Mouse (Mus musculus): Measurements from ENCODE around the gene Usp39. TPM values are rescaled to one million over a fixed set of nuclear protein-coding genes. Genes with fewer than 3 reads are reported as not detected.

Usp39 gene
- polyA plus RNA-seq, 1 experiment, result 53.7 TPM

- TF ChIP-seq POLR2A (IDR thresholded peaks at IDR 0.05; ENCODE audit: borderline replicate concordance, control insufficient read depth, low read depth, low read length) (no peak), CTCF (IDR thresholded peaks at IDR 0.05; ENCODE audit: control insufficient read depth, insufficient read depth, low read length) (no peak)
- no peak overlapping the region for H3K4me3 ChIP-seq (replicated peaks; ENCODE audit: control insufficient read depth, low read depth, low read length)
- no peaks in the 10 kb centered on the region; the same call in 1 of the 2 replicates for H3K4me1 ChIP-seq (ENCODE audit: control insufficient read depth, insufficient read depth, low read length)
- H3K27ac ChIP-seq (ENCODE audit: control insufficient read depth, insufficient read depth, low read depth, low read length, poor library complexity), result no peak overlapping the region
- 64% methylated on average over 2 of the region's 2 CpGs for WGBS
These were observed 4.5 kb downstream of the Usp39 start for GRCm38 (mm10) chr6:72340481-72340880.

DNA sequence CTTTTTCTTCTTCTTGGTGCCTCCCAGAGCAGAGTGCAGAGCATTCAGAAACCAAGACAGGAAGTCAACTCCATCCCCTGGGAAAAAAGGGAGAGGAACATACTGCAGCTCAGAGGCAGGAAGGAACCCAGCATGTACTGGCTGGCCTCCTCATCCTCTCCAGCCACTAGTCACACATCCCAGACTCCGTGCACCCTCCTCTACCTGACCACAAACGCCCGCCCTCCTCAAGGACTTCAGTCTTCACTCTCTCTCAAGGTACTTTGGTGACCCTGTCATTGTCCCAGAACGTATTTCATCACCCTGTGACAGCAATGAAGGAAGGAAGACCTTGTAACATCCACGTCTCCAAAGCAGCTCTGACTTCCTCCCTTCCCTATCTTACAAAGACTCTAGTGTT, 11.9 kb downstream of the Usp39 start:
- Histone ChIP-seq H3K27ac (ENCODE audit: control insufficient read depth, insufficient read depth, low read depth, low read length, poor library complexity) (0 out of 2 replicates have a peak overlapping the region, but pooled peaks have one; percentile 24), H3K4me3 (replicated peaks; ENCODE audit: control insufficient read depth, low read depth, low read length) (peak overlapping the region; percentile 23), H3K4me1 (ENCODE audit: control insufficient read depth, insufficient read depth, low read length) (peaks cover 7% of the 10 kb centered on the region; the same call in 1 of the 2 replicates)
- TF ChIP-seq POLR2A (IDR thresholded peaks at IDR 0.05; ENCODE audit: borderline replicate concordance, control insufficient read depth, low read depth, low read length), result no peak
- 48% methylated on average over 5 of the region's 5 CpGs for WGBS

- Histone ChIP-seq H3K4me1 (ENCODE audit: control insufficient read depth, insufficient read depth, low read length) (peaks cover 7% of the 10 kb centered on the region; the same call in 1 of the 2 replicates), H3K27ac (ENCODE audit: control insufficient read depth, insufficient read depth, low read depth, low read length, poor library complexity) (no peak overlapping the region), H3K4me3 (replicated peaks; ENCODE audit: control insufficient read depth, low read depth, low read length) (no peak overlapping the region)
- 90% methylated on average over 4 of the region's 4 CpGs for WGBS
- TF ChIP-seq POLR2A (IDR thresholded peaks at IDR 0.05; ENCODE audit: borderline replicate concordance, control insufficient read depth, low read depth, low read length), result no peak
- no peak for TF ChIP-seq CTCF (IDR thresholded peaks at IDR 0.05; ENCODE audit: control insufficient read depth, insufficient read depth, low read length)
These were observed 14.9 kb downstream of the Usp39 start for GRCm38 (mm10) chr6:72330133-72330532.

DNA sequence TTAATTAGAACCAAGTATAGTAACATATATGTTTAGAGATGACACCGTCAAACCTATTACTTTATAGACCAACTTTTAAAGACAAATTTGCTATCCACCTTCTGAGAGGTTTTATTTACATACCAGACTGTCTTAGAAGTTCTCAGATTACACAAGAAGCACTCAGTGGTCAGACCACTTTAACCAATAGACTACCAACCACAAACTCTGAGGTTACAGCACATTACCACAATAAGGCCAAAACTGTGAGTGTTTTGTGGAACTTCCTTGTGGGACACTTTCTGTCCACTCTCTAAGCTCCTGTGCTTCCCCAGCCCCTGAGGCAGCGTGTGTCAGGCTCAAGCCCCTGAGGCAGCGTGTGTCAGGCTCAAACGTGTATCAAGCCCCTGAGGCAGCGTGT, 16.0 kb downstream of the Usp39 start:
- H3K4me3 ChIP-seq (replicated peaks; ENCODE audit: control insufficient read depth, low read depth, low read length), result no peak overlapping the region
- H3K27ac ChIP-seq (ENCODE audit: control insufficient read depth, insufficient read depth, low read depth, low read length, poor library complexity), result no peak overlapping the region; the same call in 1 of the 2 replicates
- TF ChIP-seq CTCF (IDR thresholded peaks at IDR 0.05; ENCODE audit: control insufficient read depth, insufficient read depth, low read length), result no peak
- no peak for TF ChIP-seq POLR2A (IDR thresholded peaks at IDR 0.05; ENCODE audit: borderline replicate concordance, control insufficient read depth, low read depth, low read length)
- 69% methylated on average over 5 of the region's 5 CpGs for WGBS
- H3K4me1 ChIP-seq (ENCODE audit: control insufficient read depth, insufficient read depth, low read length), result peaks cover 7% of the 10 kb centered on the region; the same call in 1 of the 2 replicates

- peaks cover 6% of the 10 kb centered on the region; the same call in 1 of the 2 replicates for H3K4me1 ChIP-seq (ENCODE audit: control insufficient read depth, insufficient read depth, low read length)
These were observed 18.7 kb downstream of the Usp39 start for GRCm38 (mm10) chr6:72326274-72326673.

GRCm38 (mm10) chr6:72323786-72324508, 21.0 kb downstream of the Usp39 start:
- peaks cover 4% of the 10 kb centered on the region; the same call in 1 of the 2 replicates for H3K4me1 ChIP-seq (ENCODE audit: control insufficient read depth, insufficient read depth, low read length)
- no peak overlapping the region for H3K4me3 ChIP-seq (replicated peaks; ENCODE audit: control insufficient read depth, low read depth, low read length)
- no peak for TF ChIP-seq CTCF (IDR thresholded peaks at IDR 0.05; ENCODE audit: control insufficient read depth, insufficient read depth, low read length)
- no peak for TF ChIP-seq POLR2A (IDR thresholded peaks at IDR 0.05; ENCODE audit: borderline replicate concordance, control insufficient read depth, low read depth, low read length)
- no peak overlapping the region for H3K27ac ChIP-seq (ENCODE audit: control insufficient read depth, insufficient read depth, low read depth, low read length, poor library complexity)
- 82% methylated on average over 6 of the region's 6 CpGs for WGBS

More at GRCm38 (mm10) chr6:72326274-72326673, 18.7 kb downstream of the Usp39 start:
- H3K4me3 ChIP-seq (replicated peaks; ENCODE audit: control insufficient read depth, low read depth, low read length), result no peak overlapping the region
- 64% methylated on average over 6 of the region's 6 CpGs for WGBS
- TF ChIP-seq CTCF (IDR thresholded peaks at IDR 0.05; ENCODE audit: control insufficient read depth, insufficient read depth, low read length) (peak; percentile 68), POLR2A (IDR thresholded peaks at IDR 0.05; ENCODE audit: borderline replicate concordance, control insufficient read depth, low read depth, low read length) (no peak)
- no peak overlapping the region for H3K27ac ChIP-seq (ENCODE audit: control insufficient read depth, insufficient read depth, low read depth, low read length, poor library complexity)

- Histone ChIP-seq H3K27ac (ENCODE audit: control insufficient read depth, insufficient read depth, low read depth, low read length, poor library complexity) (no peak overlapping the region), H3K4me1 (ENCODE audit: control insufficient read depth, insufficient read depth, low read length) (no peaks in the 10 kb centered on the region), H3K4me3 (replicated peaks; ENCODE audit: control insufficient read depth, low read depth, low read length) (no peak overlapping the region)
- WGBS, result 96% methylated on average over 3 of the region's 3 CpGs
- TF ChIP-seq POLR2A (IDR thresholded peaks at IDR 0.05; ENCODE audit: borderline replicate concordance, control insufficient read depth, low read depth, low read length) (no peak), CTCF (IDR thresholded peaks at IDR 0.05; ENCODE audit: control insufficient read depth, insufficient read depth, low read length) (no peak)
These were observed 22.0 kb downstream of the Usp39 start for GRCm38 (mm10) chr6:72322936-72323335.

GRCm38 (mm10) chr6:72319019-72319418, 26.0 kb downstream of the Usp39 start:
- Histone ChIP-seq H3K4me3 (replicated peaks; ENCODE audit: control insufficient read depth, low read depth, low read length) (no peak overlapping the region), H3K27ac (ENCODE audit: control insufficient read depth, insufficient read depth, low read depth, low read length, poor library complexity) (no peak overlapping the region)

More at GRCm38 (mm10) chr6:72319019-72319418, 26.0 kb downstream of the Usp39 start:
- WGBS, result 66% methylated on average over 11 of the region's 11 CpGs
- H3K4me1 ChIP-seq (ENCODE audit: control insufficient read depth, insufficient read depth, low read length), result no peaks in the 10 kb centered on the region
- TF ChIP-seq POLR2A (IDR thresholded peaks at IDR 0.05; ENCODE audit: borderline replicate concordance, control insufficient read depth, low read depth, low read length), result no peak
- no peak for TF ChIP-seq CTCF (IDR thresholded peaks at IDR 0.05; ENCODE audit: control insufficient read depth, insufficient read depth, low read length)

All from bone marrow, adult 2 months (tissue).